Mouse (Mus musculus) spleen, postnatal 14 days (tissue): ENCODE data around the gene D16Ertd472e.
"Not testable (repeated sequence)": the region's sequence is repeated elsewhere in the genome, so short reads cannot be mapped to it uniquely, and the experiment has no call there.

ENCODE experiments used
- DNase-seq, 2 experiments: peaks; one replicate each; pipeline ENCODE4 v3.0.0; 2021 to 2022; ENCODE audit warnings: low spot score in 2 of 2

The D16Ertd472e gene

DNA sequence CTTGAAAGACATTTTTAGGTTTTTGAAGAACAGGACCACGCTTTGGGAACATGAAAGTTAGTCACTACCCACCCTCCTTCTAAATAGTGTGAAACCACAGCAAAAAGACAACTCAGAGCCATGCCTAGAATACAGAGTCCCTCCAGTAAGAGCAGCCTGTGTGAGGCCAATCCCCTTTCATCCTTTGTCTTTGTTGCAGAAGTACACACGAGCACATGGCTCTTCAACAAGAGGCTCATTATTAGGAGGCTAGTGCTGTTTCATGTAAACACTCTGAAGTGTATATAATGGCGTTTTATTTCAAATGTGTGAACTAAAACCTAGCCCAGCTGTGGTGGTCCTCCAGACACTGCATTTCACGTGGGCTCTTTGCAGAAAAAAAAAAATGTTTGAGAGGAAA lies 3.5 kb downstream of the D16Ertd472e start:
- no peak for DNase-seq

DNA sequence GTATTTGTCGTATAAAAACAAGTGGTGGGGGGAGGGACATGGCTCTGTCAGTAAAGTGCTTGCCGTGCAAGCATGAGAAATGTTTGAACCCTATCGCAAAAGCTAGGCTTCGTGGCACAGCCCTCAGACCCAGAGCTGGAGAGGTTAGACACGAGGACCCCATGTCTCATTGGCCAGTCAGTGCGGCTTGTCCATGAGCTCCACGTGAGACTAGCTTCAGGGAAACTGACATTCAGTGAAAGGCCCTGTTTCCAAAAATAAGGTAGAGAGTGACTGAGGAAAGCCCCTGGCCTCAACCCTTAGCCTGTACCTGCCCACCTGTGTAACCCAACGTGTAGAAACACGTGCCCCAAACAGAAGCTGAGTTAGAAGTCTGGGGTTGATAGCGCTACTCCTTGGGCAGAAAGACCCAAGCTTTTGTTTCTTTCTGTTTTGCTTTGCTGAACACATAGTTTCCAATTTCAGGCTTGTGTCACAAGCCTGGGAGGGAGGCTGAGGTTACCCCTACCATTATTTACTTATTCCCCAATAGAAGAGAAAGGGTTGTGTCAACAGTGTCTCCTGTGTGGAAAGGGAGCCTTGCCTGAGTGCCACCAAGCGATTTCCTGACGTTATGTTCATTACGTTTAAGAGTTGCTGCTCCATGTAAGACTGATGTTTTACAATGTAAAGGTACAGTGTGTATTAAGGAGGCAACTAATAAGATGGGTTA lies 12.2 kb downstream of the D16Ertd472e start:
- no peak for DNase-seq

DNA sequence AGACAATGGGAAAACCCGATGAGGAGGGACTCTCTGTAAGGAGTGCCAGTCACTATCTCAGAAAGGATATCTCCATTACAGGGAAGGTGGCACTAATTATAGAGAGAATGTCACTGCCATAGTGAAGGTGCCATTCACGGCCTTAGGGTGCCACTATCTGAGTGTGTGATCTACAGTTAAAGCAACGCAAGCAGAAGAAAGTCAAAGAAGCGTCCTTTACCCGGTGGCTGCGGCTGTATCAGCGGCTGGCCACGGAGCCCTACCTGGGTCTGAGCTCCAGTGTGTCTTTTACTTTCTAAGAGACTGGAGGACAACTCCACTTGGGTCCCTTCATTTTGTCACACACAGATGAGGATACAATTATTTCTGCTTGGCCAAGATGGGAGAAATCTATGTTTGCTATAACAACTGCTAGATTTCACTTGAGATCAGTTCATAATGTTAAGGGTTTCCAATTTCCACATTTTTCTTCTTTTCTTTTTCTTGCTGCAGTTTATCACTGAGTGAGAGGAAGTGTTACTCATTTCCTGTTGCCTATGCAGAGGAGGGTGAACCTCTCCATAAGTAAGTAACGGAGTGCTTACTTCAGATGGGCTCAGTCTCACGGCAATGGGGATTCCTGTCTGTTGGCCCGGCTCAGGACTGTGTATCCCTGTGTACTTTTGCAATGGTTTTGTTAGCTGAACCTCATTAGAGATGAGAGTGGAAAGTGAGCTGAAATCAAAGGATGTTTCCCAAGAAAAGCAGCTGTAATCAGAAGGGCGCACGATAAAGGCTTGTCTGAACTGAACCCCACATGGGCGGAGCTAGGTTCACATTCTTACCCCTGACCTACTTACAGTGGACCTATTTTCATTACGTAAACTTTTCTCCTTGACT lies 13.2 kb downstream of the D16Ertd472e start:
- DNase-seq: no peak

DNA sequence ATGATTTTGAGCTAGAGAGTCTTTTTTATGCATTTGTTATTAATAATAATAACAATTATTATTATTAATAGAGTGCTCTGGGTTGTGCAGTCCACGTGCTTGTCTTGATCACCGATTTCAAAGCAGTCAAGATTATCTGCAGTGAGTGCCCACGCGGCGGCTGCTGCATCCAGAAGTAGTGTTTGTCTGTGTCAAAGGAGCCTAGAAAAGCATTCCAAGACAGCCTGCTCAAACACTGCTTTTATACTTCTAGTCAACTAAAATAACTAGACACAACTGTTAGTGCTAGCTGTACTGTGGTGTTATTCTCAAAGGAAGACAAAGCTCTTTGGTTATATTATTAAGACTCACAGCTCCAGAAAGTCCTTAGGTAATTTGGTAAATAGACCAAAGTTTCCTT lies 15.9 kb downstream of the D16Ertd472e start:
- no peak for DNase-seq

DNA sequence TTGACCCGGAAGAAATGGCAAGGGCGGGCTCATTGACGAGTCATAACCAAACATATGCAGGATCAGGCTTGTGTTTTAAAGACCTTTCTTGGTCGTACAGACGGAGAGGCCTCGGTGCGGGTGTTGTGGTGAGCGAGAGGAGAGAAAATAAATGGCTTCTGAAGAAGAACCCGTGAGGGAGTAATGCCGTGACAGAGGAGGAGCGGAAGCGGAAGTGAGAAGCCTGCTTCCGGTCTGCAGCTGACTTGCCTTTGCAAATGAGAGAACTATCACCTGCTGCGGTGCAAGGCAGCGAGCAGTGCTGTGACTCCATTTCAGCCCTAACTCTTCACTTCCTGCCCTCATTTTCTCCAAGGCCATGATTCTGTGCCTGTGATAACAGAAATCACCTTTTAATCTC lies 16.4 kb downstream of the D16Ertd472e start:
- no peak for DNase-seq

DNA sequence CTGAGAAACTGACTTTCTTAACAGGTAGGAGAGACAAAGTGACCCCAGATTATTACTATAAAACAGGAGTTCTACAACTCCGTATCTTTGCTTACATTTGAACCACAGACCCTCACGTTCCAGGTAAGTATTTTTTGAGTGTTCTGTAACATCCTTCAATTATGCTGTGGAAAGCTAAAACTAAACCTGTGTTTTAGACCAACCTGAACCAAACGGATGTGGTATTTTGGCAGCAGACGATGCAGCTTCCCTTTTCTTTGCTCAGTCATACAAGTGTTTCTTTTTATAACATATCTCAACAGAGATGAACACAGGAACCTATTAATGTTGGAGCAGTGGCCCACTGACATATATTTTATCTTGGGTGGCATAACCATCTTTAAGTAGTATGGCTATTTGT lies 18.9 kb downstream of the D16Ertd472e start:
- no peak for DNase-seq

DNA sequence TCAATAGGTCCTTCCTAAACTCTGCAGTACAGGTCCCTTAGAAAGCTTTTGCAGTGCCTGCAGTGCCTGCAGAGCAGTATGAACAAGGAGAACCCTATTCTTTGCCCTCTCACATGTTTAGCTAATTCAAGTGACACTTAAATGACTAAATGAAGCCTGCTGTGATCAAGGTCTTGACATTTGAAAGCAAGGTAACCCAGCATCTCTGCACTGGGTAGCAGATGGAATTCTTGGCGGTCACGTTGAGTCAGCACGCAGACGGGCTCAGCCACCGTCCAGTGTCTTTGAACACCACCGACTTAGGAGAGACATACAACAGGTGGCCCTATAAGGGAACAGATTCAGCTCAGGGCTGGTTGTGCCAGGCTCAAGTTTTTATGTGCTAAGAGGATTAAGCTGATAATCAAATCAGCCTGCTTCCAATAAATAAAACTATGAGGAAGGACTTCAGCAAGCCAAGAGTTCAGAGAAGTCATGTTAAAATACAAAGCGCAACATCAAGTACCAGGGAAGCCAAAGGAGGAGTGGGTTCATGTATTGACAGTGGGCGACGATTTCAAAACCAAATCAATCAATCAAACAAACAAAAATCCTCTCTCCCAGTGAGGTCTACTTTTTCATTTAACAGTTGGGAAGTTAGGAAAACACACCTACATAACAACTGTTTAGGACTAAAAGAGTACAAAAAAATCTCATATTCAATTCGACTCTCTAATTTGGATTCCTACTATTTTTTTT lies 21.4 kb downstream of the D16Ertd472e start:
- no peak for DNase-seq

DNA sequence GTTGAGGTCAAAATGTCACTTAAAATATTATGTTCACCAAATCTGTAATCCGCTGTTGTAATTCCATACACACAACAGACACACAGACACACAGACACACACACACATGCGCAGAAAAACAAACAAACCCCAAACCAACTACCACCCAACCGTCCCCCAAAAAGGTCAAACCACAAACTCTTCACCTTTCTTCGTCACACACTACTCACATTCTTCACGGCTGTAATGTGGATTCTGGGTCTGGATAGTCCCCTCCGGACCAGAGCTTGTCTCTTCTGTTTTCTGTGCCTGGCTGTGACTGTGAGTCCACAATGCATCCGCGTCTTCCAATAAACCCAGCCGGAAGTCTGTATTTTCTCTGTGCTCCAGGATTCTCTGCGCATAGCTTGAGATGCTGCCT lies 29.1 kb downstream of the D16Ertd472e start:
- DNase-seq: no peak

DNA sequence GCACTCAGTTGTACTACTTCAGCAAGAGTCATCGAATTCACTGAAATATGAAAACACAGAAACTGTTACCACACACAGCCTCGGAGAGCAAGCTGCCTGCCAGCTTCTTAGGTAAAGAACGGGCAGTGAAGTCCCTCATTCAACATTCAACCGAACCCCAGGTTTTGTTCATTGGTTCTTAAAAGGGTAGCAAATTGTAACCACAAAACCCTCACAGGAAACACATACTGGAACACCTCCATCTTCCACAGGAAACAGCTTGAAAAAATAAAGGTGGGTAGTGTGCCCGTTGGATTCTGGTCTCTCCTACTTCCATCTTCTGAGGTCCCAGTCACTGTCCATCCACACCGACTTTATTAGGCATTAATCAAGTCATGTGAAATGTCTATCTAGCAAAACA lies 30.0 kb downstream of the D16Ertd472e start:
- DNase-seq: no peak

DNA sequence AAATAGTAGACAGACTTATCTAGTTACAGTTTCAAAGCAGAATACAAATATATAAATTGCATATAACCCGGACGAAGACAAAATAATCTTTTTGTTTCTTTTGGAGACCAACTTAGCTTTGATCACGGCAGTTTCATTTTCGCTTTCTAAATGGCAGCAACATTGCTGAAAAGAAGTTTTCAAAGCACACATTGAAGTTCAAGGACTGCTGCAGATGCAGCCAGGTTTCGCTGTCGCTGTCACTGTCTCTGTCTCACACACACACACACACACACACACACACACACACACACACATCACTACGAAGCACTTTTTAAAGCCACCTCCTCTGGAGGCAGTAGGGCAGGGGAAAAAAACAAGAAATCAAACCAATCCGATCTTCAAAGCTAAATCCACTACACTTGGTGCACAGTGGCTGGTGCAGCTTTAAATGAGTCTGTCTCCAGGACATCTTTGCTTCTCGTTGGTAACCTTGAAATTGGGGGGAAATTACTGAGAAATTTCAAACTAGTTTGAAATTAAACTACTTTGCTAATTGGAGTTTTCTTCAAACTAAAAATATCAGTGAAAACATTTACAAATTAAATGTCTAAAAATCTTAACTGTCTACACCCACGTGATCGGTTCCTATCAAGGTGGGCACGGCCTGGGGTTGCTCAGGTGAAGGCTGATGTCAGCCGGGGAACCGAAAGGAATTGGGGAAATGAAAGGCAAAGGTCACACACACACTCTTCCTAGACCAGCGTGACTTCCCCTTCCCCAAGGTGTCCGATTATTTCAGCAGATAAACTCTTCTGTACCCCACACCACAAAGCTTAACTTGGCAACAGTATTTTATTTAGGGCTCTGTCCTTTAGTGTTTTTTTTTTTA lies 35.9 kb downstream of the D16Ertd472e start:
- DNase-seq: no peak

DNA sequence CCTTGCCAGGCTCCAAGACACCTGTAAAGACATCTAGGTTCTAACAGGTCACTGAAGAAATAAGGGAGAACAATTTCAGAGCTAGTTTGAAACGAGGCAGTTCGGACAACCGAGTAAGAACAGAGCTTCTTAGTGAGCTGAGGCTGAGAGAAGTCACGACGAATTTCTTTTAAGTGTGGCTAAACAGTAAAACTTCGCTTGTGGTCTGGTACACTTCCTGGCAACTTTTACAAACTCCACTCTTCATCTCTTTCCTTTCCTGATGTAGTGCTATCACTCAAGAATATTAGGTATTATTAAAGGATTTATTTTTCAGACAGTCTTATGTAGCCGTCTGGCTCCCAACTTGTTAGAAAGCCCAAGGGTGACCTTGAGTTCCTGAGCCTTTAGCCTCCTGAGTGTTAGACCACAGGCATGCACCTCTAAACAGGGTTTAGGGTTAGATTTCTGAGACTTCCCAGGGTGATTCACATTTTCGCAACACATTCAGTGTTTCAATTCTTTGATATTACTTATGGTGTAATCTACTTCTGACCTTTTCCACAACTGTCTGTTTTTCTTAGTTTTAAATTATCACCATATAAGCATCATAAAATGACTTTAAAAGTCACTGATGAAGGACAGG lies 38.6 kb downstream of the D16Ertd472e start:
- no peak for DNase-seq

DNA sequence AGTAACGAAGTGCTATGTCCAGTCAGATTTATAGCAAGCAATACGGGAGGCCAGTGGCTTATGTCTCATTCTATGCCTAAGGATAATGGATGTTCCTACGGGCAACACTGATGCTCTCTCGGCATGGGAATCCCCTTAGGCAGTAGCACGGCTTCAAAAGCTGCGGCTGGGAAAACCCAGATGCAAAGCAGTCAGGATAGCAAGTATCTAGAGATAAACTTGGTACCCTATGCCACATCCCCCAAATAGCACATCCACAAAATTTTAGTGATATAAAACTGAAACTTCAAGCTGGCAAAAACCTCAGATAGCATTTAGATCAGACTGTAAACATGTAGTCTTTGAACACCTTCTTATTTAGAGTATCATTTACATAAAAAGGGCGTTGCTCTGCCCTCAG lies 39.2 kb downstream of the D16Ertd472e start:
- DNase-seq: no peak

DNA sequence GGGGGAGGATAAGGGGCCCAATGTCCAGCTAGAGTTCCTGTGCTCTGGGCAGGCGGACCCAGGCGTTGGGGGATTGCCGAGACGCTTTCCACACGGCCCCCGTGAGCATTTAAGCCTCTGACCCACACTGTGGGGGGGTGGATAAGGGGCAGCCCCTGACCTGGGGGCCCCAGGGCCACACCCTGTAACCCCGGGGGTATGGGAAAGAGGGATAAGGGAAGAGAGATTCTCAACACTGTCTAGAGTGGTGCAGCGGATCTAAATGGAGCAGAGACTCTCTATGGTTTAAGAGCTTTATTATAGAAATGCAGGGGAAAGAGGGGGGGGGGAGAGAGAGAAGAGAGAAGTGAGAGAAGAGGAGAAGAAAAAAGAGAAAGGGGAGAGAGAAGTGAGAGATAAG lies 42.0 kb downstream of the D16Ertd472e start:
- DNase-seq: no peak

DNA sequence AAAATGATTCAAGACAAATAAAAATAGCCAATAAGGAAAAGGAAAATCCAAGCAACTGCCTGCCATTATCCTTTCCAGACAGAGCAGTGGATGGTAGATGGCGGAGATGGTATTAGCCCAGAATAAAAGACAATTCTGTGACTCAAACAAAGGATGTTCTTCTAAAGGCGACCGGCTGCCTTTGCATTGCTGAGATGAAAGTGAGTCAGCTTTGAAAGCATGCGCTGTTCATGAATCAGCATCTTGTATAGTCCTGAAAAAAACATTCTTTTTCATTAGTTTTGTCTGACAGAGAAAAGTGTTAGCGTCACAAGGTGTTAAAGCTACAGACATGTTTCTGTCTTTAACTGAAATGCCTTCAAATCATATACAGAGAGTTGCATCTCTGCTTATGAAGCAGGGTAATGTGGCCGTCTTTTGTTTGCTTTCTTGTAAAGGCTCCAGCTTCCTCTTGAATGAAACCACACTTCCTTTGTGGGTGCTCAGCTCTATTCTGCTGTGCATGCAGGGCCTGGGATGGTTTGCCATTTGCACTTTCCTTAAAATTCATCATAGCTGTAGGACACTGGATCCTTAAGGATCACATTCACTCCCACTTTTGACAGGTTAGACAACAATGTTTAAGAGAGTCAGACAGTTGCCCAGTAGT lies 44.4 kb downstream of the D16Ertd472e start:
- DNase-seq: no peak

DNA sequence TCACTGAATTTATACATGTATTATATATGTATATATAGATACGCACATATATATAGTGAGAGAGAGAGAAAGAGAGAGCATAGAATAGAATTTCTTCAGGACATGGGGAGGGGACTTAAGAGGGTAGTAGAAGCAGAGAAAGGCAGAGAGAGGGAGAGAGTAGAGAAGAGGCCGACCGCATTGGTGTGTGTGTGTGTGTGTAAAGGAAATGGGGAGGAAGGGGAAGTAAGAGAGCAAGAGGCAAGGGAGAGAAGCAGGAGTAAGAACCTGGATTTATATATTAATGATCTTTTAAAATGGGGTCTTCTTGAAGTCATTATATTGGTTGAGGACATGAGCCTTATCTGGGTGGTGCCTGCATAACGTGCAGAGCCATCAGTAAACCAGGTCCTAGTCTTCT lies 53.5 kb downstream of the D16Ertd472e start:
- DNase-seq: no peak

DNA sequence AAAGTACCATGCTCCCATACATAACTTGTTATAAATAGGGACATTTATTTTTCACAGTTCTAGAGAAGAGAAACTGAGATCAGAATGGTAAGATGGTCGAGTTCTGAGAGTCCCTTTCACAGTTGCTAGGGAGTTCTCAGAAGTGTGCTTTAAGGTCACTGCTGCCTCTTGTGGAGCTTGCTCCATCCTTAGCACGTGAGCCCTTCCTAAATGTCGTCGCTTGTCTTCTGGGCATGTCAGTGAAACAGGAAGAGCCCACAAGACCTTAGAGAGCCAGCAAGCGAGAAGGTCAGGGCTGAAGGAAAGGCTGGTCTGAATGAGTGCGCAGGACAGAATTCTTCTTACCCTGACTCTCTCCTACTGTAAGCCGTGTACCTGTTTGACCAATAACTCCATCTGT lies 57.8 kb downstream of the D16Ertd472e start:
- no peak for DNase-seq

DNA sequence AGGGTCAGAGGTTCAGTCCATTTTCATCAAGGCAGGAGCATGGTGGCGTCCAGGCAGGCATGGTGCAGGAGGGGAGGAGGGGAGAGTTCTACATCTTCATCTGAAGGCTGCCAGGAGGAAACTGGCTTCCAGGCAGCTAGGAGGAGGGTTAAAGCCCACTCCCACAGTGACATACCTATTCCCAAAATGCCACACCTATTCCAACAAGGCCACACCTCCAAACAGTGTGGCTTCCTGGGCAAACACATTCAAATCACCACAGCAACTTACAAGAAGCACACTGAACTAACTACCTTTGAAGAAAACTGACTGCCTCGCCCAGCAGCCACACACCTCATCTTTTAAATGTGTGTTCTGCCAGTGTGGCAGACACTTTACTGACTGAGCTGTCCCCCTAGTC lies 59.3 kb downstream of the D16Ertd472e start:
- DNase-seq: no peak

DNA sequence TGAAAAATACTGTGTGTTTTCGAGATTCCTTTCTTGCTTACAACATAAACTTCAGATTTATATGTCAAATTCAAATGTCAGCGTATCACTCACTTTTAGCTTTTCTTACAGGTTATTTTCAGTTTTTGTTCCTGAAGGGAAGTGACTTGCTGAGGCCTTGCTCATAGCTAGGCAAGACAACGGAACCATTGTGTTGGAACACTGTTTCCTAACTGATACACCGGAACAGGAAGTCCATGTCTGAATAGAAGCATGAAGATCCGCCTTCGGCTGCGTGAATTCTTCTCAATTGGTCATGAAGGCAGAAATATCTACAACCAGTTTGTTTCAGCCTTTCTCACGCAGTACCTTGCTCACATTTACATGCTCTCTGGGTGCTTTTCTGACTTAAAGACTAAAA lies 65.0 kb downstream of the D16Ertd472e start:
- no peak for DNase-seq

DNA sequence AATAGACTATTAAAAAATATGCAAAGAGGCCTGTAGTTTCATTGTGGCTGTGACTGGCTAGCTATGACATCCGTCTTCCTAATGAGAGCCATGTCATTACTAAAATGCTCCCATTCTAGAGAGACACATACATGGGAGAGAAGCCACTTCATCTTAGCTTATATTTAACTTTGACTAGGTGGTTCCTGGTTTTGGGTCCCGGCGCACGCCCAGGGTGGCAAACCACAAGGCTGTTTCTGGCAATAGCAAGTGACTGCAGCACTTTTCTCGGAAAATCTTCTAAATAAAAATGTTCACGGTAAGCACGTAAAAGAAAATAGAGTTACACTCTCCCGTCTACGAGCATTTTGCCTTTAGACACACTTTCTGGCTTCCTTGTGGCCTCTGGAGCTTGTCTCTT lies 74.0 kb downstream of the D16Ertd472e start:
- DNase-seq: no peak

DNA sequence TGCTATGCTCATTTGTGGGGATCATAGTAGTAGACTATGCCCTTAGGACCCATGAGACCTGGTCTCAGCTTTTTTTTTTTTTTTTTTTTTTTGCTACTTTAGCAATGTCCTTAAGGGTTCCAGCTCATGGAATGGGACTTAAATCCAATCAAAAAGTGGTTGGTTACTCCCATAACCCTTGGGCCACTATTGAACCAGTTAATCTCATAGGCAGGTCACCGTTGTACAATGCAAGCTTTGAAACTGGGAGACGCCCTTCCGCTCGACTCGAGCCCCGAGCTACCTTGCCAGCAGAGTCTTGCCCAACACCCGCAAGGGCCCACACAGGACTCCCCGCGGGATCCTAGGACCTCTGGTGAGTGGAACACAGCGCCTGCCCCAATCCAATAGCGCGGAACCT lies 83.8 kb downstream of the D16Ertd472e start:
- DNase-seq: not testable (repeated sequence)

DNA sequence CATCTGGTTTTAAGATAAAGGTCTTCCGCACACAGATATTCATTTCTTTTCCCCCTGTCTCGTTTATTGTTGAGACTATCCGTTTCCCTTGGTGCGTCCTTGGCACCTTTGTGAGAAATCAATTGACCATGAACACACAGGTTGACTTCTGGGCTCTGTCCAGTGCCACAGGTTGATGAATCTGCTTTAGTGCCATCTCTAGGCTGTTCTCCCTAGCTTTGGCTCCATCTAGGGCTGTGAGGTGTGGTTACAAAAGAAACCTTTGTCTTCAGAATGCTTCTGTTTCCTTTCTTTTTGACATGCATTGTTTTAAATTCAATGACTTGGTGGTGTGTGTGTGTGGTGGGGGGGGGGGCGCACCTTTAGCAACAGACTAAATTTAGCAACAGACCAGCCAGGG lies 85.7 kb downstream of the D16Ertd472e start:
- no peak for DNase-seq
